Mouse (Mus musculus) liver, adult 10 weeks (tissue): Measurements from ENCODE around the gene Th. TPM values are rescaled to one million over a fixed set of nuclear protein-coding genes. Genes with fewer than 3 reads are reported as not detected.

Source experiments
- polyA plus RNA-seq: library from polyadenylated mRNA; stranded (reverse); fragments of 350-450 nt; fragmentation: Illumina TruSeq; extraction: RNeasy Lipid Tissue Mini Kit (QIAGEN cat#74804); gene quantifications from one replicate; pipeline ENCODE4 v1.2.3, GENCODE M21; 2014; ENCODE audit warnings: low read depth, low replicate concordance

The Th gene
- not detected for polyA plus RNA-seq

DNA sequence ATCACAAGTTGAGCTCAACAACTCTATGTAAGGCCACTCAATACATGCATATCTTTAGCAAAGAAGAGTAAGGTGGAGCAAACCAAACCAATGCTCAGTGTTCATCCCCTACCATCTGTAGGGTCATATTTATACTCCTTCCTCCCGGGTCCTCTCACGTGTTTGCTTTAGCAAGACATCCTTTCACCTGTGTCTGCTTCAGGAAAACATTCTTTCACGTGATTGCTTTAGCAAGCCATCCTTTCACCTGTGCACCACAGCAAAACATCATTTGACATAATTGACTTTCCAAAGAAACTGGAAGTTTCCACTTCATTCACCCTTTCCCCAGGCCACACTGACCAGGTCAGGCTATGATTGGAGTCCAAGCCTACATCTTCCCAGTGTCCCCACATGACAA, at the start of gene Th:
Gene Th (minus strand): TSS at position 101 of the 400 bp plus-strand sequence.

DNA sequence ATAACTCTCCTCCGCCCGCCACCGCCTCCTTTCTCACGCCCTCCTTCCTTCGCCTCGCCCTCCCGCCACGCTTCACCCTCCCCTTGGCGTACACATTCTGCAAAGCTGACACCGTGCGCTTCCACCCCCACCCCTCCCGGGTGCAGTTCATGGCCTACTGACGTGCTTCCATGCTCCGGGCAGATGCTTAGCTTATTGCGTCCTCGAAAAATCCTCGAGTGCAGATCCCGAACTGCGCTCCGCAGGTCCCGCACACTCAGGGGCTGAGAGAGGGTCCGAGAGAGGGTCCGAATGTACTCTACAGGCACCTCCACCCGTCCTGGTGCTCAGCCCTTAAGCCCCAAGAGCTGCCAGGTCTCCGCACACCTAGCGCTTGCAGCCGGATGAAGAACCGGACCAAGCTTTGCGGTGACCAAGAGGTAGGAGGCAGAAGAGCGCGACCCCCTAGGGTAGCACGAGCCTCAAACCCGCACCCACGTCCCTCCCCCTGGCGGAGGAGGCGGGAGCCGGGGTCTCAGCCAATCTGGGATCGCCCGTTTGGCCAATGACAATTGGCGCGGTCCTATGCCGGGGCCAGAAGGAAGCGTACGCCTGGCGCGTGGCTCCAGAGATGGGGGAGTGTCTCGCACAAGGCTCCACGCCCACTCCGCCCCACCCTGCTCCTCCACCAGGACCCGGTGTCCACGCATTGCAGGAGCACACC, 38.0 kb upstream of the Th start, which contains the start of gene Ascl2:
Gene Ascl2 (minus strand): TSS at position 456 of the 703 bp plus-strand sequence.

Other genes with a start within 250 kb of the Th start
- gene Ins2, start 187.7 kb downstream of the Th start, polyA plus RNA-seq = not detected
- gene Ascl2, start 38.1 kb upstream of the Th start, polyA plus RNA-seq = not detected
- gene Tspan32, start 73.9 kb upstream of the Th start, polyA plus RNA-seq = 0.45 TPM
- gene Cd81, start 121.6 kb upstream of the Th start, polyA plus RNA-seq = 116 TPM
- 0.40 TPM for gene Tssc4, start 138.1 kb upstream of the Th start, polyA plus RNA-seq
- gene Trpm5, start 163.5 kb upstream of the Th start, polyA plus RNA-seq = not detected
- gene Kcnq1, start 175.2 kb upstream of the Th start, polyA plus RNA-seq = 0.48 TPM